Mouse (Mus musculus) intestine, embryonic 16.5 days (tissue): ENCODE results near the gene Rnf150. TPM values are rescaled to one million over a fixed set of nuclear protein-coding genes. Genes with fewer than 3 reads are reported as not detected.
A peak's percentile ranks its signal among the peaks of the same experiment; 100 is the strongest.

Experiments used
- ATAC-seq: fragments of 200-750 bp; cut with Nextera tagmentation; 2 replicates; pipeline ENCODE4 v1.8.0; 2017; ENCODE audit warnings: moderate TSS enrichment, moderate library complexity
- H3K27ac ChIP-seq: fragments of 300-500 bp; sonication (generic); 2 replicates; pipeline ENCODE4 v1.5.1; 2014; ENCODE audit warnings: mild to moderate bottlenecking, low read length
- H3K27me3 ChIP-seq: fragments of 300-500 bp; sonication (generic); replicated peaks from 2 replicates; pipeline ENCODE4 v1.6.1; 2014; ENCODE audit warnings: low read length, control low read depth, mixed read lengths; ENCODE audit not compliant: control insufficient read depth, insufficient read depth
- H3K36me3 ChIP-seq: fragments of 300-500 bp; sonication (generic); 2 replicates; pipeline ENCODE4 v1.6.1; 2014; ENCODE audit warnings: low read length, control low read depth; ENCODE audit not compliant: control insufficient read depth, insufficient read depth
- H3K4me1 ChIP-seq: fragments of 300-500 bp; sonication (generic); 2 replicates; pipeline ENCODE4 v1.6.1; 2014; ENCODE audit warnings: low read length, control low read depth, mixed read lengths; ENCODE audit not compliant: control insufficient read depth, insufficient read depth
- H3K4me2 ChIP-seq: fragments of 300-500 bp; sonication (generic); 2 replicates; pipeline ENCODE4 v1.6.1; 2014; ENCODE audit warnings: low read depth, low read length, control low read depth
- H3K4me3 ChIP-seq: fragments of 300-500 bp; sonication (generic); 2 replicates; pipeline ENCODE4 v1.5.1; 2014; ENCODE audit warnings: mild to moderate bottlenecking, low read length
- H3K9ac ChIP-seq: fragments of 300-500 bp; sonication (generic); 2 replicates; pipeline ENCODE4 v1.6.1; 2014; ENCODE audit warnings: low read depth, low read length
- H3K9me3 ChIP-seq: fragments of 300-500 bp; sonication (generic); 2 replicates; pipeline ENCODE4 v1.6.1; 2016; ENCODE audit warnings: low read length, control low read depth; ENCODE audit not compliant: control insufficient read depth
- WGBS: fragments of 180-500 bp; shearing (Covaris S2); extraction: QIAGEN DNeasy Blood & Tissue Kit; methylation state at CpG from one replicate; pipeline ENCODE4 v1.1.7; 2014; 5-methylcytosine and 5-hydroxymethylcytosine counted together
- polyA plus RNA-seq: library from polyadenylated mRNA; unstranded; fragments of >200 nt; fragmentation: Nextera tagmentation; extraction: Ambion mirVana; gene quantifications from 2 replicates; pipeline ENCODE4 v1.2.1, GENCODE M21; 2015

Gene Rnf150
- 0.71 and 0.77 TPM in 2 replicates for polyA plus RNA-seq

- ATAC-seq, result peak; percentile 85
- H3K9ac ChIP-seq, result peak within 1 kb of the TSS; percentile 82
- peak within 1 kb of the TSS; percentile 78 for H3K4me3 ChIP-seq
- H3K27ac ChIP-seq, result peak within 1 kb of the TSS; percentile 66
- H3K27me3 ChIP-seq, result no peaks in the 10 kb centered on the region
- H3K4me2 ChIP-seq, result peak within 1 kb of the TSS; percentile 95
- H3K36me3 ChIP-seq, result no peaks in the 10 kb centered on the region
- WGBS, result under 1% methylated on average over 39 of the region's 39 CpGs
- peaks cover 4% of the 10 kb centered on the region; the same call in 1 of the 2 replicates for H3K4me1 ChIP-seq
- no peaks in the 10 kb centered on the region for H3K9me3 ChIP-seq
Measured at GRCm38 (mm10) chr8:82863041-82863744, at the start of gene Rnf150. Rnf150 (plus strand) TSS chr8:82863356.

DNA sequence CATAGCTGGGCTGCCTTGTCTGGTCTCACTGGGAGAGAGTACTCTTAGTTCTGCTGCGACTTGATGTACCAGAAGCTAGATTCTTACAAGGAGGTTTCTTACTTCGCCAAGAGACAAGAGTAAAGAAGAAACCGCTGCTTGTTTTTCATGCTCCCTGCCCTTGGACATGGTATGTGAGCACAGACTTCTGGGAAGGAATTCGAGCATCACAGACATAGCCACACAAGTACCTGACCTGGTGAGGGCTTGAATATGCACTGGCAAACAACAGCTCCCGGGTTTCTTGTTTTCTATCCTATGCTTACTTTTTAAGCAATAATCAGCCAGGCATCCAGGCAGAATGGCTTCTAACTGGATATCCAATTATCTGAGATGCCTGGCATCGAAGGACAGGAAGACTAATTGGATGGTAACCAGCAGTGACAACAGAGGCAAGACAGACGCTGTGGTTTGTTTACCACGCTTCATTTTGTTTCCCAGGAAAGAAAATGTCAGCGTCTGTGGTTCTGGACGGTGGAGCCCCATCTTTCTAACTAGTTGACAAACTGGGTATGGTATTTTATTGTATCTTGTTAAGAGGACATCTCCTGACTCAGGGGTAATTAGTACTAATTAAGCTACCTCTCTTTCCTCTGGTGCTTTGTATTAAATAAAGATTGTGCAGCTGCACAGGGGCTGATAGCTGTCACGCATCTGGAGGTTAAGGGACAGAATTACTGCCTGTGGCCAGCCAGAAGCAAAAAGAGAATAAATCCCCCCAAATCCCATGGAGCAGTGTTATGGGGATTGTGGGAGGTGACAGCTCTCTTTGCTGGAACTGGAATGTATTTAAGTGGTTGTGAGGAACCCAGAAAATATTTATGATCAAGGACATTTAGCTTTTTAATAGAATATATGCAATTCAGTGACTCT lies 36.8 kb upstream of the Rnf150 start:
- no peak overlapping the region for H3K9ac ChIP-seq
- no peaks in the 10 kb centered on the region for H3K9me3 ChIP-seq
- ATAC-seq, result no peak
- WGBS, result 57% methylated on average over 11 of the region's 11 CpGs
- H3K4me2 ChIP-seq, result no peak overlapping the region
- H3K27me3 ChIP-seq, result no peaks in the 10 kb centered on the region
- H3K4me1 ChIP-seq, result no peaks in the 10 kb centered on the region
- no peak overlapping the region for H3K27ac ChIP-seq
- no peak overlapping the region for H3K4me3 ChIP-seq
- no peaks in the 10 kb centered on the region for H3K36me3 ChIP-seq

GRCm38 (mm10) chr8:82840415-82840814 lies 22.7 kb upstream of the Rnf150 start:
- Histone ChIP-seq H3K36me3 (no peaks in the 10 kb centered on the region), H3K27me3 (no peaks in the 10 kb centered on the region), H3K4me1 (no peaks in the 10 kb centered on the region), H3K4me2 (no peak overlapping the region), H3K9me3 (no peaks in the 10 kb centered on the region), H3K27ac (no peak overlapping the region), H3K9ac (no peak overlapping the region), H3K4me3 (no peak overlapping the region)
- 74% methylated on average over 3 of the region's 3 CpGs for WGBS
- ATAC-seq, result no peak

- ATAC-seq, result no peak
- H3K4me3 ChIP-seq, result no peak overlapping the region
Measured at GRCm38 (mm10) chr8:82840963-82841362, 22.2 kb upstream of the Rnf150 start.

GRCm38 (mm10) chr8:82841520-82842142 lies 21.5 kb upstream of the Rnf150 start:
- no peak for ATAC-seq
- Histone ChIP-seq H3K4me2 (no peak overlapping the region), H3K9me3 (no peaks in the 10 kb centered on the region), H3K27ac (no peak overlapping the region), H3K27me3 (no peaks in the 10 kb centered on the region), H3K4me3 (no peak overlapping the region), H3K9ac (no peak overlapping the region), H3K4me1 (no peaks in the 10 kb centered on the region), H3K36me3 (no peaks in the 10 kb centered on the region)
- WGBS, result 49% methylated on average over 6 of the region's 6 CpGs

More at GRCm38 (mm10) chr8:82840963-82841362, 22.2 kb upstream of the Rnf150 start:
- Histone ChIP-seq H3K9ac (no peak overlapping the region), H3K4me1 (no peaks in the 10 kb centered on the region), H3K4me2 (no peak overlapping the region), H3K36me3 (no peaks in the 10 kb centered on the region), H3K27me3 (no peaks in the 10 kb centered on the region), H3K9me3 (no peaks in the 10 kb centered on the region), H3K27ac (no peak overlapping the region)
- 59% methylated on average over 1 of the region's 1 CpGs for WGBS

- 32% methylated on average over 1 of the region's 1 CpGs for WGBS
- Histone ChIP-seq H3K9me3 (no peaks in the 10 kb centered on the region), H3K9ac (no peak overlapping the region)
Measured at GRCm38 (mm10) chr8:82843697-82844096, 19.5 kb upstream of the Rnf150 start.

GRCm38 (mm10) chr8:82844413-82844812 lies 18.7 kb upstream of the Rnf150 start:
- no peak overlapping the region for H3K9ac ChIP-seq
- no peaks in the 10 kb centered on the region for H3K9me3 ChIP-seq
- no peaks in the 10 kb centered on the region for H3K27me3 ChIP-seq
- H3K4me2 ChIP-seq, result no peak overlapping the region
- WGBS, result 32% methylated on average over 1 of the region's 1 CpGs
- no peak overlapping the region for H3K4me3 ChIP-seq
- no peak overlapping the region for H3K27ac ChIP-seq
- H3K36me3 ChIP-seq, result no peaks in the 10 kb centered on the region
- ATAC-seq, result no peak
- H3K4me1 ChIP-seq, result no peaks in the 10 kb centered on the region

More at GRCm38 (mm10) chr8:82843697-82844096, 19.5 kb upstream of the Rnf150 start:
- Histone ChIP-seq H3K4me1 (no peaks in the 10 kb centered on the region), H3K4me3 (no peak overlapping the region), H3K36me3 (no peaks in the 10 kb centered on the region), H3K27ac (no peak overlapping the region), H3K4me2 (no peak overlapping the region), H3K27me3 (no peaks in the 10 kb centered on the region)
- ATAC-seq, result no peak

DNA sequence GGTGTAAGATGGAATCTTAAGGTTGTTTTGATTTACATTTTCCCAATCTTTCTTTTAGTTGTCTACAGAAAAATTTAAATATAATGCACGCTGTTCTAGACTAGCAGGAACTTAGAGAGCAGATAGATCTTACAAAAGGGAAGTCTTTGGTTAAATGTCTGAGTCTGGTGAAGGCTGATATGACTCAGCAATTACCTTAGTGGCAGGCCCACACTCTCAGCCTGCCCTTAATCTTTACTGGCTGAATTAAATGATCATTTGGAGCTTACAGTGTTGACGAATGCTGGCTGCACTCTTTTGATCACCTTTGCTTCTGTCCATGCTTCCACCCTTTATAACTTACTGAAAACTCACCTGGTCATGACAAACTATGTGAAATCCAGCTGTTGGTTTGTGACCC lies 17.1 kb upstream of the Rnf150 start:
- Histone ChIP-seq H3K4me2 (no peak overlapping the region), H3K27ac (no peak overlapping the region), H3K27me3 (no peaks in the 10 kb centered on the region), H3K9me3 (no peaks in the 10 kb centered on the region), H3K9ac (no peak overlapping the region), H3K36me3 (no peaks in the 10 kb centered on the region), H3K4me3 (no peak overlapping the region), H3K4me1 (no peaks in the 10 kb centered on the region)
- WGBS, result 63% methylated on average over 2 of the region's 2 CpGs
- no peak for ATAC-seq

- H3K36me3 ChIP-seq, result no peaks in the 10 kb centered on the region
- H3K4me1 ChIP-seq, result no peaks in the 10 kb centered on the region
- no peak overlapping the region for H3K27ac ChIP-seq
- H3K4me3 ChIP-seq, result no peak overlapping the region
- 61% methylated on average over 4 of the region's 4 CpGs for WGBS
- no peak overlapping the region for H3K9ac ChIP-seq
- no peak overlapping the region for H3K4me2 ChIP-seq
- no peaks in the 10 kb centered on the region for H3K27me3 ChIP-seq
- no peaks in the 10 kb centered on the region for H3K9me3 ChIP-seq
- ATAC-seq, result no peak
Measured at GRCm38 (mm10) chr8:82846730-82847129, 16.4 kb upstream of the Rnf150 start.
